Mouse (Mus musculus) telencephalon, adult 2 months (tissue): ENCODE data around the gene Mycbp2.

Source experiments
- DNase-seq: peaks from one replicate; pipeline ENCODE4 v3.0.0-alpha.2; 2011; ENCODE audit warnings: low read depth, low spot score

Mycbp2 gene

DNA sequence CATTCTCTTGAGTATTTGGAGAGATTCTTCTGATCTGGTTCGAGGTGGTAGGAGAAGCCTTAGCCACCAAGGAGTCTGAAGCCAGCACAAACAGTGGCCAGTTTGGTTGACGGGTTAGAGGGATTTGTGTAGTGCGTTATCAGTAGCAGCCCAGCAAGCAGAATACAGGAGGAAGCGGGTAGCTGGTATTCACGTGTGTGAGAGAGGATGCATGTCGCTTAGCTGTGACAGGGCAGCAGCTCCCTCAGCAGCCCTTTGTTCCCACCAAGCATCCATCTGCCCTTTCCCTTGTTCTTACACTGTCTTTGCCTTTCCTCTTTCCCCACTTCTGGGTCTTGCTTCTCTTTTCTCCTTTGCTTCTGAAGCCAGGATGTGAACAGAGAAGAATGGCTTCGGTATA lies 271.4 kb downstream of the Mycbp2 start:
- no peak for DNase-seq

DNA sequence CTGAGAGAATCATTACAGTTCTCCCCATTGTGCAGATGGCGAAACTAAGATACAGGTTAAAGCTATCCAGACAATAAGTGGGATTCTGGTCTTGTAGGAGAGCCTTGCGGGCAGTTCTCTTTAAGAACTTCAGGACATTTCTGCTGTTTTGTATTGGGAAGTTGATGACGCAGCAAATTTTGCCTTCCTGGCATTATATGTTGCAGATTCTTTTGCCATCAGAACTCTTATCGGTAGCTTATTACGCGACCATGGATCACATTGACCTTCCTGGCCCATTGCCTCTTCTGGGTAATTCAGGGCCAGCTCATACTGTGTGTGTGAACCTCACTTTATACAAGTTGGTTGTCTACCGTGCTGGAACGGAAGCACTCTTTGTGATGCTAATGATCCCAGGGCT lies 272.8 kb downstream of the Mycbp2 start:
- no peak for DNase-seq

DNA sequence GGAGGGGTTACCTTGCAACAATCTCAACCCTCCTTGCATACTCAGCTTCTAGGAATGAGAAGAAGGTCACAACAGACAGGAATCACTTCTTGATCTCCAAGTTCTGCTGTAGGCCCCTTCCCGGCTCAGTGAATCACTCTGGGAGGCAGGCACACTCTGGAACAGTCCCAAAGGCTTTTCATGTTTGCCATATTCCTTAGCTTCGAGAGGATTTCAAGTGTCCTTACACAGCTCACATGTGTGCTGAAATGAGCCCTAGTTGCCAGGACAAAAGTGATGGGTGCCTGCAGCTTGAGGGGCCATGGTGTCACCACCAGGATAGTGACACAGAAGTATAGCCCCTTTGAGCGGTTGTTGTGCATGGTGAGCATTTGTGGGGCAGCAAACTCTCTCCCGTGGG lies 273.9 kb downstream of the Mycbp2 start:
- no peak for DNase-seq

DNA sequence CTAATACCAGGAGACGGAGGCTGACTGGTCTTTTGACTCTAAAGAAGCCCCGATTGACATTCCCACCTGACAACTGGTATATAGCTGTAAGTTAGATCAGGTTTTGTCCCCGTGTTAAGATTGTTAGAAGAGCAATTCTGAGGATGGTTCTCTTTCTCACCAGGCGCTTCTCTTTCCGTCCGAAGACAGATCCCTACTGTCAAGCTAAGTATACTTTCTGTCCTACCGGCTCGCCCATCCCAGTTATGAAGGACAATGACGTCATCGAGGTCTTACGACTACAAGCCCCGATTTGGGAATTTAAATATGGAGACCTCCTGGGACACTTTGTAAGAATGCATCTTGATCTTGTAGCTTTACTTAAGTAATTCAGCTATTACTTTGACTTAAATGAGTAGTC lies 275.1 kb downstream of the Mycbp2 start:
- no peak for DNase-seq

DNA sequence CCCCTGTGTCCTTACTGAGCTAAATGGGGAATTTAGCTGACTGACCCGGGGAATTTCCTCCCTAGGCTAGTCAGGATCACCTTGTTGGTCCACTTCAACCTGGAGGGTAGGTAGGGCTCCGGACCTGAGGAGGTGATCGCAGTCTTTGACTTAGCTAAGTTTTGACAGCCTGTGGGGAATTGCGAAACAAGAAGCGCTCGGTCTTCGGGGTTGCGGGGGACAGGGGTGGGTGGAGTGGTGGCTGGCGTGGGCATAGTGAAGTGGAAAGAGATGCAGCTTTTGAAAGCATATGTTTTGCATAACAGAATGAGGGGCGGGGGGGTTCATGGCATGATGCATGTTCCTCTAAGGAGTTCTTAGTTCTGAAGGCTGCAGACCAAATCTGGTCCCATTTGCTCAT lies 275.8 kb downstream of the Mycbp2 start:
- no peak for DNase-seq

DNA sequence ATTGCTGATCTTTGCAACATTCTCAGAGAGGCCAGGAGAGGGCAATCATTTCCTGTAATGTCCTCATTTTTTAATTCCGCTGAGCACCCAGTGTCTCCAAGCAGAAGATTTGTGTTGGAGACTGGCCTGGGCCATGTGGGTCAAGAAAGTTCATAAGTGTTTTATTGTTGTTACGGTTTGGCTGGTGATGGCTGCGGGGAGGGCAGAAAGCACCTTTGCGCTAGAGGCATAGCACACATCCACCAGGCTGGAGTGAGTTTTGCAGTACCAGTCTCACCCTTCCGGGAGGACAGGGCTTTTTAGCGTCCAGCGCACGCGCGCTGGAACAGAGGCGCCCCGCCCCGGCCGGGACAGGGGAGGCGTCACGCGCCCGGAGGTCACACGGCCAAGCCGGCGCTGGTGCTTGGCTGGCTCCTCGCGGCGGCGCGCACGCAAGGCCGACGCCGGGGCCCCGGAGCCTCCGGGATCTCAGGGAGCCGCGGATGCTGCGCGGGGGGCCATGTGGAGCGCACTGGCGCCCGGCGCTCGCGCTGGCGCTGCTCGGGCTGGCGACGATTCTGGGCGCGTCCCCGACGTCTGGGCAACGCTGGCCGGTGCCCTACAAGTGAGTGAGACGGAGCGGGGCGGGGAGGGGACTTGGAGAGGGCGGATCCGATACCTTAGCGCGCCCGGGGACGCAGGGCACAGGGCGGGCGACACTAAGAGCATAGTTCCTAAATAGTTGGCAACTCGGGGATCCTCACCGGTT lies 276.6 kb downstream of the Mycbp2 start, which contains the start of gene Cln5:
Gene Cln5 (plus strand): TSS at position 353 of the 748 bp plus-strand sequence.
- DNase-seq: peak; percentile 86

DNA sequence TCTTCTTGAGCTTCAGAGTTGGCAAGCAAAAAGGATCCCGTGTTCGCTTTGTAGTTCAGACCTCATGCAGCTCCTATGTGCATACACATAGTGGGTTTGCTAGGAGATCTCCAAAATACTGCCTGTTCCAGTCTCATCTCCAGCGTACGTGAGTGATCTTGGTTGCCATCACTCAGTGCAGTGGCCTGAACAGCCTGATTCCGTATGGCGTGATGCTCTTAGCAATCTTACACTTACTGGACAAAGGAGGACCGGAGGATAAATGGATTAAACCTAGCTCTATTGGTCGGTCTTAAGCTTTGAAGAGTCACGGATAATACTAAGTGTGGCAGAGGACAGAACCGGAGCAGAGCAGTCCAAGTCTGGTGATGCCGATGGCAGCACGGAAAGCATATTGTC lies 277.1 kb downstream of the Mycbp2 start:
- no peak for DNase-seq

DNA sequence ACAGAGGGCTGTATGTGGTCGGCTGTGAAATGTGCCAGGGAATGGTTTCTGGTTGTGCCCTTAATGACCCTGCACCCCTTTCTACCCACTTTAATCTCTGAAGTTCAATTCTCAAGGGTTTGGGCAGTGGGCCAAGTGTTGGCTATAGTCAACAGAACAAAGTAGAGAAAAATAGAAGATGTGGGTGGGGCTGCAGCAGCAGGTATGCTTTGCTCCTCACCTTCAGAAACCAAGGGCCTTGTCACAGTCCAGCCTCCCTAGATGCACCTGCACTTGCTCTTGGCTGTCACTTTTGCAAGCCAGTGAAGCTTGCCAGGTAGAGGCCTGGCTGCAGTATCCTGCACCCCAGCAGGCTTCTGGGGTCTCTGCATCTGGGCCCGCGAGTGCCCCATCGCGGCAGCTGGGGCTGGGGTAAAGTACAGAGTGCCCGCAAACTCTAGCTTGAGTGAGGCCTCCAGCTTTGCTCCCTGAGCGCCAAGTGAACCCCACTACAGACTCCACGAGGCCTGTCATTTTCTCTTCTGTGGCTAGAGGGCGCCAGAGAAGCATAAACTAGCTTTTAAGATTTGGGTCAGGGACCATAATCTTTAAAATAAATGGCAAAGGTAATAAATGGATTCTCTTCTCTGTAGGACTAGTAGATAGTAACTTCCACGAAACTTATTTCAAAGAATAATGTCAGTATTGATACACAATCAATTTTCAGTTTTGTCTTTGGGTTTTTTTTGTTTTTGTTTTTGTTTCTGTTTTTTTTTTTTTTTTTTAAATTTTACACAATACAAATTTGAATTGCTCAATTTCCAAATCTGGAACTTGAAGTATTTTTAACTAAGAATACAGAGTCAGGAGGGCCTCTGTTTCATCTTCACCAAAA lies 281.1 kb downstream of the Mycbp2 start:
- no peak for DNase-seq
